Mouse (Mus musculus) A20 (cell line): Measurements from ENCODE around the gene Akr1b3.
"Not testable (repeated sequence)": the region's sequence is repeated elsewhere in the genome, so short reads cannot be mapped to it uniquely, and the experiment has no call there.

Experiments used
- DNase-seq: peaks from one replicate; pipeline ENCODE4 v3.0.0-alpha.2; 2011; ENCODE audit warnings: low read depth, low spot score

Gene Akr1b3

DNA sequence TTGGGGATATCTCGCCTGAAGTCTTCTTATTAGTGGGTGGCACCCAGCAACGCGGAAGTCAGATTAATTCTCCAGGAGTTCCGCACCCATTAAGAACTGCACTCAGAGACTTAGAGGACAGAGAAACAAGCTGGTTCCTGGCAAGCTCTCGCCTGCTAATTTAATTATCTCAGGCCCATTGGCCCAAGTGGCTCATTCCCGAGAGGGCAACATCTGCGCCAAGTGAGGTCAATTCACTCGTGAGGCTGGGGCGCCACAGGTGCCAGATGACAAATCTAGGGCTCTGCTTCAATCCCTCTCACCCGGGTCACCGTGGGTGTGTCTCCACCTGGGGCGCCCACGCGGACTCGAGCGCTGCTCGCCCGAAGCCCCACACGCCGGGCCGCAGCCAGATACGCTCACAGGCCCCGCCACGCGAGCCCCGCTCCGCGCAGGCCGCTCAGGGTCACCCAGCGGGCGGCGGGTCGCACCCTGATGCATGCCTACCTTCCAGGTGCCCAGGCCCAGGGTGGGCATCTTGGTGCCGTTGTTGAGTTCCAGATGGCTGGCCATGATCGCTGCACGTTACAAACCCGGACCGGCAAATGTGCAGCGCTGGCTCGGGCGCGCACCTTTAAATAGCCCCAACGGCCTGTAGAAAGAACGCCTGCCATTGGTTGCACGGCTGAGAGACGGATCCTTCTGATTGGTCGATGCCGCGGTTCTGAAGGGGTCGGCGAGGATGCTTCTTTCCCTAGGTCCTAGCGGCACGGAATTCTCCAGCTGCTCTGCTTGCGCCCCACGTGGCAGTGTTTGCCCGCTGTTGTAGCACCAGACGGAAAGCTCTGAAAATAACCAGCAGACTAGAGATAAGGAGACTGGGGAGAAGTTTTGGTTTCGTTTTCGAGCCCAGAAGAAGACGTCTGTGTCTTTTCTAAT lies at the start of gene Akr1b3:
Akr1b3 (minus strand) TSS at position 625 of the 918 bp plus-strand sequence.
- DNase-seq: peak; percentile 94

DNA sequence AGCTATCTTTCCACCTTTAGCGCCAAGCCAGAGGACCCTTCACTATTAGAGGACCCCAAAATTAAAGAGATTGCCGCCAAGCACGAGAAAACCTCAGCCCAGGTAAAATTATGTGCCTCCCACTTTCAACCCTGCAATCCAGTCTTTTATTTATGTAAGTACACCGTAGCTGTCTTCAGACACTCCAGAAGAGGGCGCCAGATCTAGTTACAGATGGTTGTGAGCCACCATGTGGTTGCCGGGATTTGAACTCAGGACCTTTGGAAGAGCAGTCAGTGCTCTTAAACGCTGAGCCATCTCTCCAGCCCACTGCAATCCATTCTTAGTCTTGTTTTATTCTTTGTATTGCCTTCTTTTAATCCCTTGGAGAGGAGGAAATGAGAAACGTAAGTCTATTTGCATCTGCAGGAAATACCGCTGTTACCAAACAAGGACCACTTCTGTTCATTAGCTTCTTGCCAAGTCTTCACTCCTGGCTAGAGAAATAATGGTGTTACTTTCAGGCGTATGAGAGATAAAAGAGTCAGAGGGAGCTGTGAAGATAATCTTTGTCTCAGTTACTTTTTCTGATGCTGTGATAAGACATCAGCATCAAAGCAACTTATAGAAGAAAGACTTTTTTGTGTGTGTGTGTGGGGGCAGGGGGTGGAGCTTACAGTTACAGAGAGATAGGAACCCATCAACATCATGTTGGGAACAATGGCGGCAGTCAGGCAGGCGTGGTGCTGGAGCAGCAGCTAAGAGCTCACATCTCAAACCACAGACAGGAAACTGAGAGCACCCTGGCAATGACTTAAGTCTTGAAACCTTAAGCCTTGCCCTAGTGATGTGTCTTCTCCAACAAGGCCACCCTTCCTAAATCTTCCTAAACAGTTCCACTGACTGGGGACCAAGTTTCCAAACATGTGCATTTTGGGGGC lies 47.2 kb upstream of the Akr1b3 start:
- DNase-seq: no peak

DNA sequence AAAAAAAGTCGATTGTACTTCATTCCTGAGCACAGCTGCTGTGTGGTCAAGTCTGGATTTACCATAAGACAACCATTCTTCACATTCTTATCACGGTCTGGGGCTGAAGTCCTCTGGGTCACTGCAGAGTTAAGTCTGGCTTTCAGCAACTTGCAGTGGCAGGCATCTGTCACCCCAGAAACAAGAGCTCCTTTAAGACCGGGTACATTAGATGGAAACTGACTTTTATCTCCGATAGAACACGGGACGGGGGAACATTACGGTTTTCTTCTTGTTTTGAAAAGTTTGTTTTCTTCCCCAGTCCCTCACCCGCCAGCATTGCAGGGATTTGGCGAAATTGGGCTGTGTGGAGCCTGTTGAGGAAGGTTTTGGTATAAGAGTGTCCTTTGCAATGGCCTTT lies 38.6 kb upstream of the Akr1b3 start:
- no peak for DNase-seq

DNA sequence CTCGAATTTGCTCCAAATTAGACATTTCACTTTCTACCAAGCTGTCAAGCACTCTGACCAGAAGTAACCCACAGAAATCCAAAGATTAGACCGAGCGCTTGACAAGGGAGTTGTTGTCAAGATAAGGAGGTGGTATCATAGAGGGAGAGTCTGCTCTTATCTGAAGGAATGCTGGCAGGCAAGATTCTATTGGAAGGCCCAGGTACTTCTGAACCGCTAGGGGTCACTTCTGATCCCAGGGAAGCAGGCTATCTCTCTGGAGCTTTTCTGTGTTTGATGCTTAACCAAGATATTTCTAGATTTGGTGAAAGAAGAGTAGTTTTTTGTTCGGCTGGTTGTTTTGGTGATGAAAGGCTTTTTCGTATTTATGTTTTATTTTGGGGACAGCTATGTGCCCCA lies 38.1 kb upstream of the Akr1b3 start:
- no peak for DNase-seq

DNA sequence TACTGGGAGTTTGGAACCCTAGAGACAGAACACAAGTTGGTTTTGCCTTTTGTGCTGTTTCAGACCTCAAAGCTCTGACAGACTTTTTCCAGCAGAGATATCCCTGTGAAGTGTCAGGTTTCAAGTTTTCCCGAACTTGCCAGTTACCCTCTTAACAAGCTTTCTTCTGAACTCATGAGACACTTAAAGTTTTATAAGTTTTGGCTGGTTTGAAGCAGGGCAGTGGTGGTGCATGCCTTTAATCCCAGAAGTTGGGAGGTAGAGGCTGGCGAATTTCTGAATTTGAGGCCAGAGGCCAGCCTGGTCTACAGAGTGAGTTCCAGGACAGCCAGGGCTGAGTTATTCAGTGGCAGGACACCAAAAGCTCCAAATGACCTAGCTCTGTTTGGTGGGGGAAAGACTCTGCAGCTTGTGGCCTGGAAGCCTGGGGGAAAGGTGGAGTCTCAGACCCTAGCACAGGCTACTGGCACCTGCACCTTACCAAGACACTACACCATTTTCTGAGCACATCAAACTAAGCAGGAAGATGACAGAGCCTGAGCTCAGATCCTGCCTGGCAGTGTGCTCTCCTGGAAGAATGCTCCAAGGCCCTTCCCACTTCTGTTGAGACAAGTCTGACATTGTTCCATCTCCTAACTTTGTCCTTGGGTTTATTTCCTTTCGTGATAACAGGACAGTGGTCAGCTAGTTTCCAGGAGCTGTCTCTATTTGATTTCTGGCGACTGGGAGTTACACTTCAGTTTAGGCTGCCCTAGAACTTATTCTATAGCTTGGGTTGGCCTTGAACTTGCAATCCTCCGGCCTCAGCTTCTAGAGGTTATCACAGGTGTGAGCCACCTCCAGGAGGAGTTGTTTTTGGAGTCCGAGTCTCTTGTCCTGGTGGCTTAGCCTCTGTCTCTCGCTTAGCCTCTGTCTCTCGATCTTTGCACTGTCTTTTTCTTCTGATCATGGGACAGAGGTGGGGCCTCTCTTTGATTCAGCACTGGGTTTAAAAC lies 37.4 kb upstream of the Akr1b3 start:
- DNase-seq: no peak

DNA sequence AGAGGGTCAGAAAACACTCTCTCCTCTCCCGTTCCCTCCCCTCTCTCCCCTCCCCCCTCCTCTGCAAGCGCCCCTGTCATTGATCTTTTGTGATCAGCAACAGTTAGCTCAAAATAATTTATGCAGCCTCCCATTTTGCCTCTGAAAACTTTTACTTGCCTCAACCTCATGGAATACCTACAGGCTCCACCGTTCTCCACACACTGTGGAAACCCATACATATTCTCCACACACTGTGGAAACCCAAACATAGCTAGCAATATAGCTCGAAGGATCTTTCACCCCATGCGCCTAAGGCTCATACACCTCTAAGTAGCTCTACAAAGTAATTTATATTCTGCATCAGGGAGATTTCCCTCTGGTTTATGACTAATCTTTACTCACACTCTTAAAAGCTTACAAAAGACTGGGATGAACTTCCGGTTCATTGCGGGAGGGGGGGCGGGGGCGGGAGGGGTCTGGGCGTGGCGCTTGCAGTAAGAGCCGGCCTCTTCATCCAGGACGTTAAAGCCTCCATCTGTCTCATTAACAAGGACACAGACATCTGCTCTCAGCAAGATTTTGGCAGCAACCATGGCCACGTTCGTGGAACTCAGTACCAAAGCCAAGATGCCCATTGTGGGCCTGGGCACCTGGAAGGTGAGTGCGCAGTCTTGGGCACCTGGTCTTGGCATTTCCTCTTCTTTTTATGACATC lies 36.5 kb upstream of the Akr1b3 start, which contains the start of gene Akr1b8:
Akr1b8 (plus strand) TSS at position 462 of the 696 bp plus-strand sequence.
- no peak for DNase-seq

DNA sequence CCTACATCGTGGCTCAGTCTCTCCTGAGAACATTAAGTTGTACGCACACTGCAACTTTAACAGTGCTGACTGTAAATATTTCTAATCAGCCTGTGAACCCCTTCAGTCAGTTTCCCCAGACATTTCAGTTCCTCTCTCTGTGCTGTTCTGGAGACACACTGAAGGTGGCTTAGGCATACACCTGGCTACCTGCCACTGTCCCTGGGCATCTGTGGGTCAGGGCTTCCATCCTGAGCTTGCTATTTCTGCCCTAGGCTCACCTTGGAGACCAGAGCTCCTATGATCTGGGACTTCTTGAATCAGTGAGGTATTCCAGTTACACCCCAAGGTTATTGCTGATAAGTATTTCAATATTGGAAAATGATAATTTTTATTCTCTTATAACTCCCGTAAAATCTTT lies 35.1 kb upstream of the Akr1b3 start:
- DNase-seq: no peak

DNA sequence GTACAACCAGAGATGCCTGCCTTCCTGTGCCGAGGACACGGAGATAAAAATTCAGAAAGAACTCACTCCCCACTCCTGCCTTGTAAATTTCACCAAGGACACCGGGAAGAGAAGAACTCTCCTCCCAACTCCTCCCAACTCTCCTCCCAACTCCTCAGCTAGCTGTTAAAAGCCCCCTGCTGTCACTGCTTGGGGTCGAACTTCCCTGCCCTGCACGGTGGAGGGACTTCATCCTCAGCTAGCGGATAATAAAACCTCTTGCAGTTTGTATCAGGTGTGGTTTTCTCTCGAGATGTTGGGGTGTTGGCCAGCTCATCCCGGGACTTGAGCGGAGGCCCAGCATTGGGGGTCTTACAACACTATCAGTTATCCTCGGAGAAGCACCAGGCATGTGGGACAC lies 34.2 kb upstream of the Akr1b3 start:
- not testable (repeated sequence) for DNase-seq

DNA sequence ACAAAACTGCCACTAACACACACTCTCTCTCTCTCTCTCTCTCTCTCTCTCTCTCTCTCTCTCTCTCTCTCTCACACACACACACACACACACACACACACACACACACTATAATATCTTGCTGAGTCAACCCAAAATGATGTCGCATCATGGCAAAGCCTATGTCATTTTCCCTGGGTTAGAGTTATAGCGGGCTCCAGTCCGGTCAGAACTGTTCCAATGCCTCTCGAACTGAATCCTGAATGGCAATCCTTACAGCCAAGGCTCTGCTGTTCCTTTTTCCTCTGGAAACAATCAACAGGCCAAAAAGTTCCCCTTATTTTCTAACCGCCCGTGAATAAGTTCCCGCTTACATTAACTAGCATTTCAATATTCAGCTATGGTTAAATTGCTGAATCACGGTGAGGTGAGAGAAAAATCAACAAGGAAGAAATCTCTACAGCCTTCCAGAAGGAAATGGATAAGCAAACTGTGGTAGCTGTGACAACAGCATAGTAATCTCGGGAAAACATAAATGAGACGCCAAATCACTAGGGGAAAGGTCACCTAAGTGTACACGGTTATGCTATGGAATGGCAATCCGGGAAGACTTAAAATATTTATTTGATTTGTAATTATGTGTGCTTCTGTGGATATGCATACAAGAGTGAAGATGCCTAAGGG lies 32.9 kb upstream of the Akr1b3 start:
- DNase-seq: no peak

DNA sequence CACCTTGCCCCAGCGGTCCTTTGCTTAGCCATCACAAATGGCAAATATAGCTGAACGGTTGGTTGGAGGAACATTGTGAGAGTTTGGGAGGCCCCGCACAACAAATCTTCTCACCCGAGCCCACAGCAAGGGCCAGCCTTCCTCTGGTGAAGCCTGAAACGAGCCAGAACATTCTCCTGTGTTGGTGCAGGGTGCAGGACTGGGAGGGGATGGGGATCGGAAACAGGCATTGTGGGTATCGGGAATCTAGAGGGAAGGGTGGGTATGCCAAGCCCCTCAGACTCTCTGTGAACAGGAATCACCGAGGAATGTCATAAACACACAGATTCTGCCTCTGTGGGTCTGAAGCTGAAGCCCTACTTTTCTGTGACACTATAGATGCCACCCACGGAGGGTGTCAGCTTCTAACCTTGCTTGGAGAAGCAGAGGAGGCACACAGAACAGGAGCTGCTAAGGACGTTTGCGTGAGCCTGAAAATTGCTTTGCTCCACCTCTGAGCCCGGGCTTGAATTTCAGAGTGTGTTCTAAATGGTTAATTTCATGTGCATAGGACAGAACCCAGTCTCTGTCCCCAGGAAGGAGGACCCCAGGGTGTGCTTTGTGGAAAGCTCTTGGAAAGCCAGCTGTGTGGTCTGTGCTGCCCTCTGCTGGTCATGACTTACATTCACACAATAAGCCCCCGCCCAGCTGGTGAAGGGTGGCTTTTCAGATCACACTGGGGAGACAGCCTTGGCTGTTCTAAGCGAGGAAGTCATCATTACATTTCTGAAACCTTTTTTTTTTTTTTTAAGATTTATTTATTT lies 29.0 kb upstream of the Akr1b3 start:
- peak; percentile 64 for DNase-seq

DNA sequence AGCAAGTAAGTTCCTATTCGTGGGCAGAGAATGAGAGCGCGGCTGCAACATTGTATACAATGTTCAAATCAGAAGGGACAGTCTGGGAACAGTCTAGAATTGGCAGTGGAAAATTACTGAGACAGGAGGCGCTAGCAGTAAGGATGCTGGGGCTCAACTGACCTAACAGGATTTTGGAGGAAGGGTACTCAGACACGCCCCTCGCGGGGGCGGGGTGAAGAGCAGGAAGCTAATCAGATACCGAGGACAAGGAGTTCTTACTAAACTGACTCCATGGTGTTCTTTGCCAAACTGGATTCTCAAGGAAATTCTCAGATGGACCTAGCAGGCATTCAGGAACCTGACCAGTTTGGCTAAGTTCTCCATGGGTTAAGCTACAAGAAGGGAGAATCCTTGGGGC lies 27.7 kb upstream of the Akr1b3 start:
- DNase-seq: no peak

DNA sequence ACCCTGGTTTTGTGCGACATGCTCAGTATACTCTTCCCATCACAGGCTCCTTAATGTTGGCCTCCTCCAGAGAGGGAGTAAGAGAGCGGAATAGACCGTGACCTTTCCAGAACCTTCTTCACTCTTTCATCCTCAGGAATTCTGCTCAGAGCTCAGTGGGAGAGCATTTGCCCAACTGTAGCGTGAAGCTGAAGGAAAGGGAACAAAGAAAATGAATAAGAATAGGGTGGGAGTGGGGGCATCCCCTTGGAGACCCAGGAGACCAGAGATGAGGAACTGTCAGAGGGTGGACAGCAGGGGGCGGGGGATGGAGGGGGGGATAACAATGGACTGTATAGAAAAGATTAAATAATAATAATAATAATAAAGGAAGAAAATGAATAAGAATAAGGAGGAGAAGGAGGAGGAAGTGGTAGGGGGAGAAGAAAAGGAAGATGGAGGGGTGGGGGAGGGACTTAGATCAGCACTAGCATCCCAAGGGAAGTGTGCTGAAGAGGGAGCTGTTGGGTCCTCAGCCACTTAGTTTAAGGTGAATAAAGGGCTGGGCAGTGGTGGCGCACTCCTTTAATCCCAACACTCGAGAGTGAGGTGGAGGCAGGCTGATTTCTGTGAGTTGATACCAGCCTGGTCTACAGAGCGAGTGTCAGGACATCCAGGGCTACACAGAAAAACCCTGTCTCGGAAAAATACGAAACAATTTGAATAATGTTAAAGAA lies 27.0 kb upstream of the Akr1b3 start:
- DNase-seq: no peak

DNA sequence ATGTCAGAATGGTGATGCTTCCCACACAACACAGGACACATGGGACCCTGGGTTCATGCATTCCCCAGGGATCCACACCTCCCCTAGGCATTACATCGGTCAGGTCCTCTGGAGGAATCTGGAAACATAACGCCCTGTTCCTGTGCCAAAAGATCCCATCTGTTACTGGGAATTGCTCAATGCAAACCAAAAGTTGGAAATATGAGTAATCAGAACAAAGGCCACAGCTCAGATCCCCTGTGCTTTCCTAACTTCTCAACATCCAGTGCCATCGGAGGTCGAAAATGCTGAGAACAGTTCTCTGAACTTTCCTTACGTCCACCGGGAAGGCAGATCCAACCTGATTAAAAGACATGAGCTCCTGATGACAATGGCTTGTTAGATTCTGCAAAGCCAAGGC lies 26.1 kb upstream of the Akr1b3 start:
- no peak for DNase-seq

DNA sequence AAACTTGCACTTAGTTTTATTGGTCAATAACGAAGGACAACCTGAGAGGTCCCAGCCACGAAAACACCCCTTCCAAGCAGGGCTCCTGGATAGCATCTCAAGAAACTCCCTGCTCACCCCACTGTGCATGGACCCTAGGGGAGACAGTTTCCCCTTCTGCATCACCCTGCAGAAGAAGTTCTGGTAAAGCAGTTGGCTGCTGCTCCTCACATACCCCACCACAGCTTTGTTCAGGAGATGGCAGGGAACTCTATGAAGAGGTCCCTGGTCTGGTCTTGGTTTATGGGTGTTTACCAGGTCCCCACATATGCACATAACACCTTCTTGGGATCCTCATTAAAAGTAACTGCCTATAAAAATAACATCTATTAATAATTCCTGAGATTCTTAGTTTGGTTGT lies 25.2 kb upstream of the Akr1b3 start:
- DNase-seq: no peak

DNA sequence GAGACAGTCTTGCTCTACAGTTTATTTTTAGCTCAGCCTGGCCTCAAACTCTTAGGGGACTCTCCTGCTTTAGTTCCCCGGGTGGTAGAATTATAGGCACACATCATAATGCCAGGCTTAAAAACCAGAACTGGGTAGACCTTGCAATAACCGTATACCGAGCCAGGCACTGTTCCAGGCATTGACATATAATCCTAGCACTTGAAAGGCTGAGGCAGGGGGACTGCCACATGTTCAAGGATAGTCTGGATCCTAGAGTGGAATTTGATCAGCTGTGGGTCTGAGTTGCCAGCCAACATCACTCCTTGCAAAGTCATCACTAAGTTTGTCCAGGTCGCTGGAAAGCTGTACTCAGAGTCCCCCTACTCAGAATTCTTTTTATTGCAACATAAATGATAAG lies 24.7 kb upstream of the Akr1b3 start:
- DNase-seq: no peak

DNA sequence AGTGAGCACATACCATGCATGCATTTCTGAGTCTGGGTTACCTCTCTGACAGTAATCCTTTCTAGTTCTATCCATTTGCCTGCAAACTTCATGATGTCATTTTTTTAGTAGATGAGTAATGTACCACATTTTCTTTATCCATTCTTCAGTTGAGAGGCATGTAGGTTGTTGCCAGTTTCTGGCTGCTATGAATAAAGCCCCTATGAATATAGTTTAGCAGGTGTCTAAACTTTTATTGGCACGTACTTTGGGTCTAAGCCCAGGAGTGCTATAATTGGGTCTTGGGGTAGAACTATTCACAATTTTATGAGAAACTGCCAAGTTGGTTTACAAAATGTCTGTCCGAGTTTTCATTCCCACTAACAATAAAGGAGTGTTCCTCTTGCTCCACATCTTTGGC lies 20.5 kb upstream of the Akr1b3 start:
- DNase-seq: no peak

DNA sequence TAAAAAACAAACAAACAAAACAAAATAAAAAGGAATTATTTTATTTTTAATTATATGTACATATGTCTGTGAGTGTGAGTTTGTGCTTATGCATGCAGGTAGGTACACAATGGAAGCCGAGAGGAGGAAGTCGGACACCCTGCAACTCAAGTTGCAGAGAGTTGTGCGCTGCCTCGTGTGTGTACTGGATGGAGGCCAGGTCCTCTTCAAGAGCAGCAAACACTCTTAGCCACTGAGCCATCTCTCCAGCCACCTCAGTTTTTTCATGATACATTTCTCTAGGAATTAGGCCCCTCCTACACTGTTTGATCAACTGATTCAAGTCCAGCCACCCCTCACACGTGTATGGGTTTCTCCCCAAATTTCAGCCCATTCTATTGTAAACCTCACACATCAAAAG lies 17.4 kb upstream of the Akr1b3 start:
- no peak for DNase-seq

DNA sequence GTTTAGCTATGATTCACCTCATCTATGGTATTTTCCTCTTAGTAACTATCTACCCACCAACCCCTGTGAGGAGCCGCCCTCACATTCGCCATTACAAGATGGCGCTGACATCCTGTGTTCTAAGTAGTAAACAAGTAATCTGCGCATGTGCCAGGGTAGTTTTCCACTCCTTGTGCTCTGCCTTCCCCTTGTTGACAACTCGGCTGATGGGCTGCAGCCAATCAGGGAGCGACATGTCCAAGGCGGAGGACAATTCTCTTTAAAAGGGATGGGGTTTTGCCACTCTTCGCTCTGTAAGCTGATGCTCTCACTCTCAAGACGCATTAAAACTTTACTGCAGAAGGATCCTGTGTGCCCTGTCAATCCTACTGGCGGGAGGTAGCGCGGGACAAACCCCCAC lies 14.5 kb upstream of the Akr1b3 start:
- not testable (repeated sequence) for DNase-seq

DNA sequence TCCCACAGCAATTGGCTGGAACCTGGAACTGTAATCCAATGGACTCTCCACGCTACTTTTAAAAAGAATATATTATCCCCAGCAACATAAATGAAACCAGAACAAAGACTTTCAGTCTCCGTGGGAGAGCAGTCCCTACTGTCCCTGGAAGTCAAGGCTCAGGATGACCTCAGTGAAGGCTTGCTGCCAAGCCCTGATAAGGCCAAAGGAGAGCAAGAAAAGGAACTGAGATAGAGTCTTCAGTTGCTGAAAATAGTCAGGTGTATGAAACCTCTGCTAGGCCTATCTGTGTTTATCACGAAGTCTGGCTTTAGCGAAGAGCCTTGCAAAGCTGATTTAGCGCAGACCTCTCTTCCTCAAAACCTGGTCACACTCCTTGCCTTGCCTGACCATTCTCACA lies 14.1 kb upstream of the Akr1b3 start:
- DNase-seq: no peak
